Mouse (Mus musculus) hindbrain, embryonic 16.5 days (tissue): ENCODE results near the gene Josd1. TPM values are rescaled to one million over a fixed set of nuclear protein-coding genes. Genes with fewer than 3 reads are reported as not detected.

ENCODE experiments used
- ATAC-seq: fragments of 200-750 bp; cut with Nextera tagmentation; 2 replicates; pipeline ENCODE4 v1.8.0; 2017; ENCODE audit warnings: moderate TSS enrichment, moderate library complexity
- H3K27ac ChIP-seq: fragments of 300-500 bp; sonication (generic); 2 replicates; pipeline ENCODE4 v1.5.1; 2014; ENCODE audit warnings: low read depth, mild to moderate bottlenecking, control low read depth, low read length, moderate library complexity
- H3K27me3 ChIP-seq: fragments of 300-500 bp; sonication (generic); replicated peaks from 2 replicates; pipeline ENCODE4 v1.6.1; 2014; ENCODE audit warnings: low read length; ENCODE audit not compliant: control insufficient read depth, insufficient read depth
- H3K36me3 ChIP-seq: fragments of 300-500 bp; sonication (generic); 2 replicates; pipeline ENCODE4 v1.6.1; 2014; ENCODE audit warnings: mild to moderate bottlenecking, low read length, moderate library complexity, mixed read lengths; ENCODE audit not compliant: control insufficient read depth, insufficient read depth
- H3K4me1 ChIP-seq: fragments of 300-500 bp; sonication (generic); 2 replicates; pipeline ENCODE4 v1.6.1; 2014; ENCODE audit warnings: low read depth, low read length; ENCODE audit not compliant: control insufficient read depth, insufficient read depth
- H3K4me2 ChIP-seq: fragments of 300-500 bp; sonication (generic); 2 replicates; pipeline ENCODE4 v1.6.1; 2014; ENCODE audit warnings: mild to moderate bottlenecking, low read length, control low read depth, moderate library complexity
- H3K4me3 ChIP-seq: fragments of 300-500 bp; sonication (generic); 2 replicates; pipeline ENCODE4 v1.5.1; 2014; ENCODE audit warnings: mild to moderate bottlenecking, low read length, control low read depth, moderate library complexity
- H3K9ac ChIP-seq: fragments of 300-500 bp; sonication (generic); 2 replicates; pipeline ENCODE4 v1.6.1; 2014; ENCODE audit warnings: low read depth, mild to moderate bottlenecking, control low read depth, low read length, moderate library complexity
- H3K9me3 ChIP-seq: fragments of 300-500 bp; sonication (generic); 2 replicates; pipeline ENCODE4 v1.6.1; 2014; ENCODE audit warnings: mild to moderate bottlenecking, low read length, moderate library complexity; ENCODE audit not compliant: control insufficient read depth
- WGBS: fragments of 180-500 bp; shearing (Covaris S2); extraction: QIAGEN DNeasy Blood & Tissue Kit; methylation state at CpG from one replicate; pipeline ENCODE4 v1.1.7; 2014; 5-methylcytosine and 5-hydroxymethylcytosine counted together
- polyA plus RNA-seq: library from polyadenylated mRNA; unstranded; fragments of >200 nt; fragmentation: Nextera tagmentation; extraction: Ambion mirVana; gene quantifications from 2 replicates; pipeline ENCODE4 v1.2.1, GENCODE M21; 2015

Josd1 gene
- polyA plus RNA-seq, 1 experiment from 2014 or later = 19.1 TPM

DNA sequence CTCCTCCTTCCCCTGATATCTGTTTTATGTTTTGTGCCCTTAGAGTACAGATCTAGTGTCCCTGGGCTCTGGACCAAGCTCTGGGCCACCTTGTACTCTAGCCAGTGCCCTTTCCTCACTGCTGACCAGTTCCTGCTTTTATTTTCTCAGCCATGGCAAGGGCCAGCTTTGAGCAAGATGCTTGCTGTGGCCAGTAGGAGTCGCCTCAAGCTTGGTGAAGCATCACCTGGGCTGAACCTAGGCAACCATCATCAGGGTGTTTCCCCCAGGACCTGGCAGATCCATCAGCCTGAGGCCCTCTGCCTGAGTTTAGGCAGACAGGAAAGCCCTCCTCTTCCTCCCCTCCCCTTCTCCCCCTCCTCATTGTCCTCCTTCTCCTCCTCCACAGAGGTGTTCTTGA lies 35.7 kb upstream of the Josd1 start:
- Histone ChIP-seq H3K36me3 (peaks cover 36% of the 10 kb centered on the region), H3K4me1 (no peaks in the 10 kb centered on the region), H3K27me3 (no peaks in the 10 kb centered on the region), H3K4me3 (no peak overlapping the region), H3K4me2 (no peak overlapping the region), H3K9ac (no peak overlapping the region), H3K27ac (no peak overlapping the region; the same call in 1 of the 2 replicates), H3K9me3 (no peaks in the 10 kb centered on the region)
- ATAC-seq = no peak
- 25% methylated on average over 1 of the region's 1 CpGs for WGBS

DNA sequence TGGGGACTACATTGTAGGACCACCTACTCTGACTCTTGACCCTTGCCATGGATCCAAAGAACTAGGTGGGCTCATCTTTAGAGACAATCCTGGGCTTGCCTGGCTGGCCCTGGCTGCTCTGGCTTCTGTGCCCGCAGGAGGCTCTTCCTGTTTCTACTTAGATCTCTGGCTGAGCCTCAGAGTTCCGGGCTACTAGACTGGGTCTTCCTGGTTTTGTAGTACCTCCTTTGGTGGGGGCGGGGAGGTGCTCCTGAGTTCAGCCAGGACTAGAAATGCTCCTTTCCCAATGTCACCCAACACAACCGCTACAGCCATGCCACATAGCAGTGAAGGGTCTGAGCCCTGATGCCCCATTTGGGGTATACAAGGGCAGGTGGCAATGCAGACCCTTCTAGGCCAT lies 33.1 kb upstream of the Josd1 start:
- ATAC-seq = no peak
- 82% methylated on average over 4 of the region's 4 CpGs for WGBS

DNA sequence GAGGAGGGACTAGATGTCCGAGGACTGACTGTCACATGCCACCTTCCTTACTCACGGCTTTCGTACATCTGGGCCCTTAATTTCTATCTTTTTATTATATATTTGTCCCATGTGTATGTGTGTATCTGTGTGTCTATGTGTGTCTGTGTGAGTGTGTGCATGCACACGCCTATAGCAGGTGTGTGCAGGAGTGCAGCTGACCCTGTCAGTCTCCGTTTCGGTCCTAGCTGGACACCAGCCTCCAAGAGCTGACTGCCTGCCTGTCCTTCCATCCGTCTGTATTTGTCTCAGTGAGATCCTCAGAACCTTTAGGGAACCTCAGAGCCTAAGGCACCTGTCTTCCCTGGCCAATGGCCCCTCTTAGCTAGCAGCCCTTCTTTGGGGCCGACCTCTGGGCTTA lies 32.5 kb upstream of the Josd1 start:
- Histone ChIP-seq H3K9me3 (no peaks in the 10 kb centered on the region), H3K27ac (no peak overlapping the region), H3K36me3 (peaks cover 40% of the 10 kb centered on the region), H3K9ac (no peak overlapping the region), H3K4me2 (no peak overlapping the region), H3K27me3 (no peaks in the 10 kb centered on the region), H3K4me3 (no peak overlapping the region), H3K4me1 (no peaks in the 10 kb centered on the region)
- no peak for ATAC-seq
- 86% methylated on average over 8 of the region's 8 CpGs for WGBS

More for the DNA sequence above, 33.1 kb upstream of the Josd1 start:
- H3K9me3 ChIP-seq = no peaks in the 10 kb centered on the region
- H3K9ac ChIP-seq = no peak overlapping the region
- H3K27ac ChIP-seq = no peak overlapping the region
- no peaks in the 10 kb centered on the region for H3K27me3 ChIP-seq
- H3K4me1 ChIP-seq = no peaks in the 10 kb centered on the region
- H3K4me2 ChIP-seq = no peak overlapping the region
- peaks cover 40% of the 10 kb centered on the region for H3K36me3 ChIP-seq
- no peak overlapping the region for H3K4me3 ChIP-seq

DNA sequence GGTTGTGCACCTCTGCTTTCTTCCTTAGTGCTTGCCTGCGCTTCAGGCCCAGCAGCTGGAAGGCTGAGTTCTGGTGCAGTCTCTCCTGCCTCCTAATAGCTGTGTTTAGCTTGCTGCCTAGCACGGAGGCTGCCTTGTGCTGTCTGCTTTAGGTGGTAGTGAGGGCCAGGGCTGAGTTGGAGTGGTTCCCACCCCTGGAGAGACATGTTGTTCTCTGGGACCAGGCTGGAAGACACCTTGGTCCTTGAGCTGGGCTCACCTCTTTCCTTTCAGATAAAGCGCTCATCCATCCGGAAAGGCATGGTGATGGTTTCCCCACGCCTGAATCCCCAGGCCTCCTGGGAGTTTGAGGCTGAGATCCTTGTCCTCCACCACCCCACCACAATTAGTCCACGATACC lies 29.0 kb upstream of the Josd1 start:
- Histone ChIP-seq H3K4me1 (no peaks in the 10 kb centered on the region), H3K4me2 (no peak overlapping the region), H3K36me3 (peaks cover 51% of the 10 kb centered on the region), H3K27me3 (no peaks in the 10 kb centered on the region), H3K9ac (no peak overlapping the region), H3K27ac (no peak overlapping the region), H3K4me3 (no peak overlapping the region), H3K9me3 (no peaks in the 10 kb centered on the region)
- no peak for ATAC-seq
- WGBS = 87% methylated on average over 6 of the region's 6 CpGs

DNA sequence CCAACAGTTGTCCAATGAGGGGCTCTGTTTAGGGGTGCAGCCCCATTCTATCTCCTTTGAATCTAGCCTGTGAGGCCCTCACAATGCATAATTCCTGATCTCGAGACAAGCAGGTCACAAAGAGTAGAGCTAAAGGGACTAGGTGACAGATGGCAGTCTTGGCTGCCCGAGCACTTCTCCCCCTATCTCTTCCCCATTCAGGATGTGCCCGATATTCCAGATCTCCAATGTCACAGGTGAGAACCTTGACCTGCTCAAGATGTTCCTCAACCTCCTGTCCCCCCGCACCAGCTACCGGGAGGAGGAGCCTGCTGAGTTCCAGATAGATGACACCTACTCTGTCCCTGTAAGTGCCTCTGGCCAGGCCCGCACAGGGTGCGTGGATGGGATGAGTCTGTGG lies 27.9 kb upstream of the Josd1 start:
- WGBS = 90% methylated on average over 7 of the region's 7 CpGs
- no peak overlapping the region for H3K4me2 ChIP-seq
- H3K4me1 ChIP-seq = no peaks in the 10 kb centered on the region
- no peaks in the 10 kb centered on the region for H3K9me3 ChIP-seq
- H3K4me3 ChIP-seq = no peak overlapping the region
- no peaks in the 10 kb centered on the region for H3K27me3 ChIP-seq
- H3K9ac ChIP-seq = no peak overlapping the region
- peaks cover 55% of the 10 kb centered on the region for H3K36me3 ChIP-seq
- no peak overlapping the region for H3K27ac ChIP-seq
- no peak for ATAC-seq

DNA sequence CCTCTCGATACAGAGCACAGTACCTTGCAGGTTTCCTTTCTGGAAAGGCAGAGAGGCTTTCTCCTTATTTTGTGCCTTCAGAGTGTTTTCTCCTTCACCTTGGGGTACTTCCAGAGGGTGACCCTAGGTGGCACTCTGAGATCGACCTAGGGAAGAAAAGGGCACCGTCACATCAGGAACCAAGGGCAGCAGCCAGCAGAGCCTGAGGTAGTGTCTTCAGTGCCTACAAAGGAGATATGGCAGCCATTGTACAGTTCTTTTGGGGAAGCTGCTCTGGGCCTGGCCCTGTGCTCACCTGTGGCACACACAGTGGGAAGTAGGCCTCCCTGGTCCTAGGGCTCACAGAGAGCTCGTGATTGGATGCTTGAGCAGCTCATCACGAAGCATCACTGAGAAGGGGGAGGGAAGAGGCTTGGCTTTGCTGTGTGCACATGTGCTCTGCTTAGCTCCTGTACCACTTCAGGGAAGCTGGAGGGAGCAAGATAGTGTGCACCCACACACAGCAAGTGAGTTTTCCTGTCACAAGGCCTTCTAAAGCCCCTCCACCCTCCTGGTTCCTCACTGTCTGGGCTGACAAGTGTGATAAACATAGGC lies 20.6 kb upstream of the Josd1 start:
- no peak overlapping the region for H3K9ac ChIP-seq
- H3K4me3 ChIP-seq = no peak overlapping the region
- H3K27me3 ChIP-seq = no peaks in the 10 kb centered on the region
- H3K4me2 ChIP-seq = no peak overlapping the region
- peaks cover 29% of the 10 kb centered on the region for H3K36me3 ChIP-seq
- H3K9me3 ChIP-seq = no peaks in the 10 kb centered on the region
- H3K27ac ChIP-seq = no peak overlapping the region
- ATAC-seq = no peak
- WGBS = 94% methylated on average over 5 of the region's 5 CpGs
- H3K4me1 ChIP-seq = no peaks in the 10 kb centered on the region

DNA sequence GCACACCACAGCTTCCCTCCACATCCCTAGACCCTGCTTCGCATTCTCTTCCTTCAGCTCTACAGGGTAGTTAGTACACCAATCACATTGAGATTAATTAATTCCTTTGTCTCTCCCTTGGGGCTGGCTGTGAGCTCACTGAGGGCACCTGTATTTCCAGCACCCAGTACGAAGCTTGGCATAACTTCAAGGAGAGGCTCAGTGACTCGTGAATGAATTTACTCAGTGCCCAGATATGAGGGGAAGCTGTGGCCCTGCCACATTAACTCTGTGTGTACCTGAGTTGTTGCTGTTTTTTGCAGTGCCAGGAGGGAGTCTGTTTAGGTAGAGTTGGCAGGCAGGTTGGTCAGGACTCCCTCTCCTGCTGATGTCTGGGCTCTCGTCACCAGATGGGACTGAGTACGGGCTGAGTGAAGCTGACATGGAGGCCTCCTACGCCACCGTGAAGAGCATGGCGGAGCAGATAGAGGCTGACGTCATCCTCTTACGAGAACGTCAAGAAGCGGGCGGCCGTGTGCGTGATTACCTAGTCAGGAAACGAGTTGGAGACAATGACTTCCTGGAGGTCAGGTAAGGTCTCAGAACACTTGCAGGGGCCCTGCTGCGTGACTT lies 19.0 kb upstream of the Josd1 start:
- WGBS = 81% methylated on average over 17 of the region's 17 CpGs
- ATAC-seq = no peak
- Histone ChIP-seq H3K4me3 (no peak overlapping the region), H3K4me1 (no peaks in the 10 kb centered on the region), H3K36me3 (peaks cover 19% of the 10 kb centered on the region; the same call in 1 of the 2 replicates), H3K27me3 (no peaks in the 10 kb centered on the region), H3K27ac (no peak overlapping the region), H3K4me2 (no peak overlapping the region), H3K9me3 (no peaks in the 10 kb centered on the region), H3K9ac (no peak overlapping the region)

DNA sequence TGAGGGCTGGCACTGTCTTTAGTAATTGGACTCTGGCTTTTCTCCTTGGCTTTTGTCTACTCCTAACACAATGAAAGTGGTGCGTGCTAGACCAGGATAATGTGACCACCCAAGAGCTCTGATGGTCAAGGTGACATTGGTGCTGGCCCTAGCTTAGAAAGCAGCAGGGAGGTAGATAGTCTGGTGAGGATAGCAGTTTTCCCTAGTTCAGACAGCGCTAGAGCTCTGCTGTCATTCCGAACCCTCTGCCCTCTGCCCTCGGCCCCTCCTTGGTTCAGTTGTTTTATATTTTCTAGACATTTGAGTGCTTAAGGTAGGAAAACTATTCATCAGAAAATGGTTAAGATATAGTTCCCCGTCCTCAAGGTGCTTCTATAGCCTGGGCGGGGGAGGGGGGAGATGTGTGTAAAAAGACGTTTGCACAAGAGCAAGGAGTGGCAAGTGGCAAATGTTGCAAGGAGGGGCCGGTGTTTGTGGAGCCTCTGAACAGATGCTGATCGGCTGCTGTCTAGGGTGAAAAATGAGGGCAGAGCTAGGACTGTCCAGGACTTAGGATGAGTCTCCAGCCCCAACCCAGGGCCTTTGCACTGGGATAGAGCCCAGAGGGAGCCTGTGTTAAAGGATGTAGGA lies 10.0 kb upstream of the Josd1 start:
- WGBS = 76% methylated on average over 9 of the region's 9 CpGs
- Histone ChIP-seq H3K27ac (peak overlapping the region; percentile 61; the same call in 1 of the 2 replicates), H3K36me3 (no peaks in the 10 kb centered on the region)

DNA sequence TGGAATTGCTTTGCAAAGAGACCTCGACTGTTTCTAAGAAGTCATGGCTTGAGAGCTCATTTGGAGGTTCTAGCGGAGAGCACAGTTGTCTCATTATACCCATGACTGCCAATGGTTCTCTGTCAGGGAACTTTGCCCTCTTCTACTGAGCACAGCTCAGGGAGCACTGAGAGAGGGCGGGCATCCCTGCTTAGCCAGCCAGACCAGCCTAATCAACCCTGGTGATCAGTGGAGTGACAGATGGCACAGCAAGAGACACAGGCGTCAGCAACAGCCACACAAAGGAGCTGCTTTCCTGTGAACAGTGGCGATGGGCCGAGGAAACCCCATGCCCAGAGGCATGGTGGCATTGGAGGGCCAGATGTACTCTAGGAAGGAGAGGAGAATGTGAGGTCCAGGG lies 9.3 kb upstream of the Josd1 start:
- Histone ChIP-seq H3K9ac (no peak overlapping the region), H3K27ac (peak overlapping the region; percentile 61), H3K4me3 (no peak overlapping the region), H3K36me3 (no peaks in the 10 kb centered on the region), H3K4me1 (peaks cover 14% of the 10 kb centered on the region), H3K27me3 (no peaks in the 10 kb centered on the region), H3K9me3 (no peaks in the 10 kb centered on the region), H3K4me2 (no peak overlapping the region)
- WGBS = 42% methylated on average over 6 of the region's 6 CpGs
- peak; percentile 63 for ATAC-seq

More for the DNA sequence above, 10.0 kb upstream of the Josd1 start:
- H3K4me1 ChIP-seq = peaks cover 7% of the 10 kb centered on the region
- ATAC-seq = peak; percentile 20; the same call in 1 of the 2 replicates
- no peak overlapping the region for H3K4me3 ChIP-seq
- H3K27me3 ChIP-seq = no peaks in the 10 kb centered on the region
- no peak overlapping the region for H3K9ac ChIP-seq
- H3K4me2 ChIP-seq = no peak overlapping the region
- no peaks in the 10 kb centered on the region for H3K9me3 ChIP-seq
